Mouse (Mus musculus) lung, postnatal 0 days (tissue): Measurements from ENCODE around the gene Tyrobp.

Source experiments
- CTCF ChIP-seq: IDR thresholded peaks from 2 replicates; pipeline ENCODE4 v1.5.1; 2016; ENCODE audit warnings: antibody characterized with exemption, mild to moderate bottlenecking
- EP300 ChIP-seq: IDR thresholded peaks from 2 replicates; pipeline ENCODE4 v1.6.1; 2016; ENCODE audit warnings: antibody characterized with exemption, mild to moderate bottlenecking, control low read depth

- TF ChIP-seq CTCF: no peak
- TF ChIP-seq EP300: no peak
Measured at GRCm38 (mm10) chr7:30439734-30440133, 26.2 kb downstream of the Tyrobp start.
